Mouse (Mus musculus) forebrain, embryonic 16.5 days (tissue): ENCODE results near the gene Myoz1. TPM values are rescaled to one million over a fixed set of nuclear protein-coding genes. Genes with fewer than 3 reads are reported as not detected.

Experiments used
- ATAC-seq: fragments of 200-750 bp; cut with Nextera tagmentation; 2 replicates; pipeline ENCODE4 v1.8.0; 2017; ENCODE audit warnings: mild to moderate bottlenecking, moderate library complexity
- H3K27ac ChIP-seq: fragments of 300-500 bp; sonication (generic); 2 replicates; pipeline ENCODE4 v1.5.1; 2014; ENCODE audit warnings: low read length, control low read depth
- H3K27me3 ChIP-seq: fragments of 300-500 bp; sonication (generic); replicated peaks from 2 replicates; pipeline ENCODE4 v1.6.1; 2014; ENCODE audit warnings: low read length; ENCODE audit not compliant: control insufficient read depth, insufficient read depth
- H3K36me3 ChIP-seq: fragments of 300-500 bp; sonication (generic); 2 replicates; pipeline ENCODE4 v1.6.1; 2014; ENCODE audit not compliant: control insufficient read depth, insufficient read depth
- H3K4me1 ChIP-seq: fragments of 300-500 bp; sonication (generic); replicated peaks from 2 replicates; pipeline ENCODE4 v1.6.1; 2014; ENCODE audit warnings: low read length; ENCODE audit not compliant: control insufficient read depth, insufficient read depth
- H3K4me2 ChIP-seq: fragments of 300-500 bp; sonication (generic); 2 replicates; pipeline ENCODE4 v1.6.1; 2014; ENCODE audit warnings: mild to moderate bottlenecking, low read length, control low read depth
- H3K4me3 ChIP-seq: fragments of 300-500 bp; sonication (generic); replicated peaks from 2 replicates; pipeline ENCODE4 v1.5.1; 2014; ENCODE audit warnings: mild to moderate bottlenecking, low read length, control low read depth
- H3K9ac ChIP-seq: fragments of 300-500 bp; sonication (generic); replicated peaks from 2 replicates; pipeline ENCODE4 v1.6.1; 2014; ENCODE audit warnings: low read depth, low read length, control low read depth
- H3K9me3 ChIP-seq: fragments of 300-500 bp; sonication (generic); 2 replicates; pipeline ENCODE4 v1.6.1; 2016; ENCODE audit warnings: low read length; ENCODE audit not compliant: control insufficient read depth
- WGBS: fragments of 180-500 bp; shearing (Covaris S2); extraction: QIAGEN DNeasy Blood & Tissue Kit; methylation state at CpG from one replicate; pipeline ENCODE4 v1.1.7; 2014; 5-methylcytosine and 5-hydroxymethylcytosine counted together
- polyA plus RNA-seq: library from polyadenylated mRNA; unstranded; fragments of >200 nt; fragmentation: Nextera tagmentation; extraction: Ambion mirVana; gene quantifications from 2 replicates; pipeline ENCODE4 v1.2.1, GENCODE M21; 2015

The Myoz1 gene
- polyA plus RNA-seq, 1 experiment from 2014 or later = not detected

DNA sequence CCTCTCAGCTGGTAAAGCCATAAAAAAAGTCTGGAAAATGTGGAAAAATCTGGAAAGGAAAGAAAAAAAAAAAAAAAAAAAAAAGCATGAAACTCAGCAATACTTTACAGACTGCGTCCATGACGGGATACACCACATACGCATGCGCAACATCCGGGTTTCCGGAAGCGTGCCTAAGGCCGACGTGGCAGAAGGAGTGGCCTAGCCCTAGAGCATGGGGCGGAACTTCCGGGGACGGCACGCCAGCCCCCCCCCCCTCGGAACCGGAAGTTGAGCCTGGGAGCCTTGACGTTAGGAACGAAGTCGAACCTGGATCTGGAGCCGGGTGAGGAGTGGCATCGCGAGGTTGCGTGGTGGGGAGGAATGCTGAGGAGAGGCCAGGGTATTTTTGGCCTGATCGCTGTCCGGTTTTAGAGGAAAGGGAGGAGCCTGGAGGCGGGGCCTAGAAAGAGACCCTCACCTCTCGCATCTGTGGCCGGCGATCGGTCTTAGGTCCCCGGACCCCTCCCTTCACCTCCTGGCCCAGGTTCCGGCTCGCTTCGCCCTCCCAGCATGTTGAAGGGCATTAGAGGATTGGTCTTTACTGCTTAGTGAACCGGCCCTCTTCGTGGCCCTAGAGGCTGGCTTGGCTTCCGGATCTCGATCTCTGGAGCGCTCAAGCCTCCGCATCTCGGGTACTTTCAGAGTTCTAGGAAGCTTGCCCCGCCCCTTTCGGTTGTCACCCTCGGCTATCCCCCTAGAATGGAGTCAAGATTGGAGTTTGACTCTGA is 17.9 kb upstream of the Myoz1 start, which contains the start of gene Sec24c:
Sec24c (plus strand) TSS at position 245 of the 770 bp plus-strand sequence.
- peaks cover 15% of the 10 kb centered on the region for H3K4me1 ChIP-seq
- H3K4me3 ChIP-seq = peak within 1 kb of the TSS; percentile 87
- H3K27ac ChIP-seq = peak within 1 kb of the TSS; percentile 78
- peak within 1 kb of the TSS; percentile 80 for H3K9ac ChIP-seq
- peak within 1 kb of the TSS; percentile 89 for H3K4me2 ChIP-seq
- WGBS = under 1% methylated on average over 43 of the region's 43 CpGs
- ATAC-seq = peak; percentile 98
- H3K9me3 ChIP-seq = no peaks in the 10 kb centered on the region
- H3K27me3 ChIP-seq = peaks cover 6% of the 10 kb centered on the region
- peaks cover 19% of the 10 kb centered on the region; the same call in 1 of the 2 replicates for H3K36me3 ChIP-seq

DNA sequence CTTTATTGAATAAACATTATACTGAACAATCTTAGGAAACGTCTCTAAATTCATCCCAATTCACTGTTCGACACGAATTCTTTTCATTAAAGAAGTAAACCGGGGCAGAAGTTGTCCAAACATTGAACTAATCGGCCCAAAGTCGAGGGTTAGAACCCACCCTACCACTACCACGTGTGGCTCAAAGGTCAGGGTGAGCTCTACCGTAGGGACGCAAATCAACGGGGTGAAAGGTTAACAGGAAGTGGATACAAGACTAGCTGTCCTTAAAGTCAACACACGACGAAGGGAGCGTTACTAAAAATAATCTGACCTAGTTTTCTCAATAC is 17.4 kb upstream of the Myoz1 start:
- Histone ChIP-seq H3K9me3 (no peaks in the 10 kb centered on the region), H3K9ac (peak overlapping the region; percentile 49; the same call in 1 of the 2 replicates)

GRCm38 (mm10) chr14:20672990-20673389 is 16.6 kb upstream of the Myoz1 start:
- H3K36me3 ChIP-seq = peaks cover 14% of the 10 kb centered on the region; the same call in 1 of the 2 replicates
- H3K4me1 ChIP-seq = peaks cover 15% of the 10 kb centered on the region
- WGBS = 92% methylated on average over 2 of the region's 2 CpGs
- peaks cover 6% of the 10 kb centered on the region for H3K27me3 ChIP-seq
- no peak overlapping the region for H3K27ac ChIP-seq
- no peak overlapping the region for H3K4me3 ChIP-seq
- no peak overlapping the region; the same call in 1 of the 2 replicates for H3K4me2 ChIP-seq
- H3K9ac ChIP-seq = no peak overlapping the region
- H3K9me3 ChIP-seq = no peaks in the 10 kb centered on the region
- ATAC-seq = no peak

More for the DNA sequence above, 17.4 kb upstream of the Myoz1 start:
- H3K4me2 ChIP-seq = peak overlapping the region; percentile 89
- H3K27me3 ChIP-seq = peaks cover 6% of the 10 kb centered on the region
- peaks cover 19% of the 10 kb centered on the region; the same call in 1 of the 2 replicates for H3K36me3 ChIP-seq
- peaks cover 15% of the 10 kb centered on the region for H3K4me1 ChIP-seq
- 11% methylated on average over 13 of the region's 13 CpGs for WGBS
- peak overlapping the region; percentile 87 for H3K4me3 ChIP-seq
- H3K27ac ChIP-seq = peak overlapping the region; percentile 69
- ATAC-seq = peak; percentile 61

DNA sequence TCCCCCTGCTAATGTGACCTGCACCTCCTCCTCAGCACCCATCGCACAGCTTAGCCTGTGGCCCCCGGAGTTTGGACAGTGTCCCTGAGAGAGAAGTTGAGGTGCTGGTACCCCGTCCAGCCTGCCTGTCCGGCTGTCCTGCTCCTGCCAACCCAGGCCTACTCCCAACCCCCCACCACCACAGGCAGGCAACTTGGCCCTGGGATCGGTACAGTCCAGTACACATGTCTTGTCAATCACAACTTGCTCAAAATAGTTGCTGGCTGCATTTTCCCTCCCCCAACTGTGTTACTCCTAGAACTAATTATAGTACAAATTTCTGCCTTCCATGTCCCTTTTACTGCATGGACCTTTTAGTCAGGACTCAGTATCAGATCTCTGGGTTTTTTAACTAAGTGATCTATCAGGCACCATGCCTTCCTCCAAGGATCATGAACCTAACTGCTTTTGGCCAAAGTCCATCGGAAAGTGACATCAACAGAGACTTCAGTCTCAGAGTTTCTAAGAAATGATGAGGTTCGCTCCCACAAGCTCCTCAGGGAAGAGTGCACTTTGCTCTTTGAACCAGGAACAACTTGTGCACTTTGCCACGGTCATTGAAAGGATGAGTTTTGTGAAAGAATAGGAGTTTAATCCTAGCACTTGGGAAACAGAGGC is 11.9 kb upstream of the Myoz1 start, which contains the start of gene Synpo2l:
Synpo2l (minus strand) TSS at position 201 of the 657 bp plus-strand sequence.
- H3K27ac ChIP-seq = no peak within 1 kb of the TSS
- no peaks in the 10 kb centered on the region; the same call in 1 of the 2 replicates for H3K4me1 ChIP-seq
- H3K4me2 ChIP-seq = no peak within 1 kb of the TSS
- H3K9me3 ChIP-seq = no peaks in the 10 kb centered on the region
- H3K36me3 ChIP-seq = no peaks in the 10 kb centered on the region
- no peak within 1 kb of the TSS for H3K4me3 ChIP-seq
- ATAC-seq = no peak
- H3K27me3 ChIP-seq = peaks cover 6% of the 10 kb centered on the region
- 86% methylated on average over 8 of the region's 8 CpGs for WGBS
- no peak within 1 kb of the TSS for H3K9ac ChIP-seq

- 68% methylated on average over 1 of the region's 1 CpGs for WGBS
- no peak overlapping the region for H3K27ac ChIP-seq
- no peak overlapping the region for H3K4me3 ChIP-seq
- no peaks in the 10 kb centered on the region for H3K36me3 ChIP-seq
- H3K4me1 ChIP-seq = no peaks in the 10 kb centered on the region; the same call in 1 of the 2 replicates
- no peaks in the 10 kb centered on the region for H3K9me3 ChIP-seq
- no peak for ATAC-seq
- no peak overlapping the region for H3K9ac ChIP-seq
- no peak overlapping the region for H3K4me2 ChIP-seq
- peaks cover 6% of the 10 kb centered on the region for H3K27me3 ChIP-seq
Measured at GRCm38 (mm10) chr14:20667469-20667868, 11.1 kb upstream of the Myoz1 start.

DNA sequence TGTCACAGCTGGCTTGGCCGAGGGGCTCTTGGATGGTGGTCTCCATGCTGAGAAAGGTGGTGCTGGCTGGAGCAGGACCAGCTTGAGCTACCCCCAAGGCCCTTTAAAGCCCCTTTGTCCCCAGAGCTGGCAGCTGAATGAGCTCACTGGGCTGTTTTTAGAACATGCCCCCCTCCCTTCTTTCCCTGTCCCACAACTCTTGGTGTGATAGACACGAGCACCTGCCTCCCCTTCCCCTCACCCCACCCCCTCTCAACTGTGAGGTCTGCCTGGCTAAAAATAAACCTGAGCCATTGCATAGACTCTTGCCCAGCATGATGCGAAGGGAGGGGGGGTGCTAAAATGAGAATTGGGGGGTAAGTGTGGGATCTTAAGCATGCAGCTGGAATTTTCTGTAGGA is 8.1 kb upstream of the Myoz1 start:
- Histone ChIP-seq H3K4me1 (peaks cover 10% of the 10 kb centered on the region), H3K36me3 (no peaks in the 10 kb centered on the region), H3K27me3 (no peaks in the 10 kb centered on the region), H3K4me2 (no peak overlapping the region), H3K4me3 (no peak overlapping the region), H3K27ac (no peak overlapping the region), H3K9ac (no peak overlapping the region), H3K9me3 (no peaks in the 10 kb centered on the region)
- ATAC-seq = no peak
- WGBS = 33% methylated on average over 3 of the region's 3 CpGs

- ATAC-seq = no peak
- H3K4me2 ChIP-seq = no peak overlapping the region
- no peaks in the 10 kb centered on the region for H3K36me3 ChIP-seq
- WGBS = 59% methylated on average over 2 of the region's 2 CpGs
- no peak overlapping the region for H3K9ac ChIP-seq
- H3K27me3 ChIP-seq = no peaks in the 10 kb centered on the region
- peaks cover 10% of the 10 kb centered on the region for H3K4me1 ChIP-seq
- H3K4me3 ChIP-seq = no peak overlapping the region
- H3K9me3 ChIP-seq = no peaks in the 10 kb centered on the region
- H3K27ac ChIP-seq = no peak overlapping the region
Measured at GRCm38 (mm10) chr14:20663601-20664000, 7.3 kb upstream of the Myoz1 start.

DNA sequence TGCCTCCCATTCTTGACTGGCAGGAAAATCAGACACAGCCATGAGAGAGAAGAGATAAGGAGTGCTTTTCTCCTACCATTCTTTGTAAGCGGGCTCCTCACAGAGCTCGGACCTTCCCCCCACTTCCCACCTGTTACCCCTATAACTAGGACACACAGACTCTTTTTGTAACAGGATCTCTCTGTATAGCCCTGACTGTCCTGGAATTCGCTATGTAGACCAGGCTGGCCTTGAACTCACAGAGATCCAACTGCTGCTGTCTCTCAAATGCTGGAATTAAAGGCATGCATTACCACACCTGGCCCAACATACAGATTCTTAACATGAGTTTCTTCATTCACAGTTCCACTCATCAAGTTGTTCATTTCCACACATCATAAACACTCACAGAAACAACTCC is 6.4 kb upstream of the Myoz1 start:
- Histone ChIP-seq H3K27ac (no peak overlapping the region), H3K4me1 (peaks cover 10% of the 10 kb centered on the region), H3K4me3 (no peak overlapping the region), H3K36me3 (no peaks in the 10 kb centered on the region), H3K9me3 (no peaks in the 10 kb centered on the region), H3K4me2 (no peak overlapping the region), H3K9ac (no peak overlapping the region), H3K27me3 (no peaks in the 10 kb centered on the region)
- no peak for ATAC-seq
- WGBS = 95% methylated on average over 3 of the region's 3 CpGs

- peak overlapping the region; percentile 92 for H3K4me2 ChIP-seq
- ATAC-seq = peak; percentile 43; the same call in 1 of the 2 replicates
- WGBS = 8% methylated on average over 19 of the region's 19 CpGs
- peak overlapping the region; percentile 71 for H3K27ac ChIP-seq
- peak overlapping the region; percentile 83 for H3K9ac ChIP-seq
- no peaks in the 10 kb centered on the region for H3K9me3 ChIP-seq
- H3K4me1 ChIP-seq = peaks cover 10% of the 10 kb centered on the region
- no peaks in the 10 kb centered on the region for H3K36me3 ChIP-seq
- no peaks in the 10 kb centered on the region for H3K27me3 ChIP-seq
- peak overlapping the region; percentile 72 for H3K4me3 ChIP-seq
Measured at GRCm38 (mm10) chr14:20661661-20662331, 5.5 kb upstream of the Myoz1 start.
